Mouse (Mus musculus) testis, adult 2 months (tissue): ENCODE measurements around the gene Mvp.

ENCODE experiments used
- CTCF ChIP-seq: fragments of 200-500 bp; IDR thresholded peaks from 2 replicates; pipeline ENCODE4 v1.5.1; 2012; ENCODE audit warnings: low read depth, mild to moderate bottlenecking, inconsistent platforms, low read length, moderate library complexity; ENCODE audit not compliant: control insufficient read depth, insufficient read depth, insufficient replicate concordance
- POLR2A ChIP-seq: fragments of 200-500 bp; IDR thresholded peaks from 2 replicates; pipeline ENCODE4 v1.6.1; 2012; ENCODE audit warnings: low read depth, mild to moderate bottlenecking, inconsistent platforms, low read length, moderate library complexity; ENCODE audit not compliant: control insufficient read depth

GRCm38 (mm10) chr7:127009307-127010085 is 4.9 kb downstream of the Mvp start:
- TF ChIP-seq CTCF: no peak
- TF ChIP-seq POLR2A: no peak
